9 mouse cellular contexts compared by ENCODE assay signal in genomic region chr14:34311691-34312090, GRCm38 (mm10). TPM values are rescaled to one million over a fixed set of nuclear protein-coding genes. Genes with fewer than 3 reads are reported as not detected.
A peak's percentile ranks its signal among the peaks of the same experiment; 100 is the strongest.
DNase-seq lines count a peak whose midpoint lies in the region; ATAC-seq and TF ChIP-seq lines count a peak whose summit lies in the region.
"Had no signal": no experiment of that assay in that cellular context is flagged by ENCODE, and none has a peak within 500 bp of the region (broad histone marks: within the 10 kb centered on the region; RNA-seq: fewer than 3 reads in every experiment).

No protein-coding gene starts in this region.

- no peak for TF ChIP-seq CTCF in lung, embryonic 14.5 days (IDR thresholded peaks at IDR 0.05; ENCODE audit: low read depth)
- no peak for TF ChIP-seq CTCF in heart, postnatal 0 days (IDR thresholded peaks at IDR 0.05; ENCODE audit: low read depth)

- ATAC-seq in lung, embryonic 14.5 days (ENCODE audit: insufficient read depth): no peak
- no peak for ATAC-seq in heart, postnatal 0 days (ENCODE audit: insufficient read depth, low read depth)
- ATAC-seq in limb, embryonic 15.5 days (ENCODE audit: insufficient number of reproducible peaks, low FRiP score, low TSS enrichment, low read depth): no peak
- ATAC-seq in stomach, embryonic 15.5 days (ENCODE audit: insufficient read depth, low FRiP score, low read depth): no peak

- no peaks in the 10 kb centered on the region for H3K9me3 ChIP-seq in lung, embryonic 14.5 days (ENCODE audit: low read depth, low read length)
- no peaks in the 10 kb centered on the region for H3K9me3 ChIP-seq in heart, postnatal 0 days (replicated peaks; ENCODE audit: control insufficient read depth, low read length)
- no peaks in the 10 kb centered on the region for H3K9me3 ChIP-seq in limb, embryonic 15.5 days
- H3K9me3 ChIP-seq in stomach, embryonic 15.5 days: no peaks in the 10 kb centered on the region

- WGBS in lung, embryonic 14.5 days: 3% methylated on average over 4 of the region's 4 CpGs
- WGBS in heart, postnatal 0 days: 9% methylated on average over 4 of the region's 4 CpGs
- 2% methylated on average over 4 of the region's 4 CpGs for WGBS in limb, embryonic 15.5 days
- WGBS in stomach, embryonic 15.5 days: 2% methylated on average over 4 of the region's 4 CpGs

- no peaks in the 10 kb centered on the region for H3K27me3 ChIP-seq in lung, embryonic 14.5 days (ENCODE audit: insufficient read depth, low read length)
- H3K27me3 ChIP-seq in heart, postnatal 0 days (ENCODE audit: control insufficient read depth, insufficient read depth, low read length): no peaks in the 10 kb centered on the region
- H3K27me3 ChIP-seq in limb, embryonic 15.5 days: no peaks in the 10 kb centered on the region
- H3K27me3 ChIP-seq in stomach, embryonic 15.5 days (replicated peaks): no peaks in the 10 kb centered on the region

- no peak overlapping the region for H3K27ac ChIP-seq in lung, embryonic 14.5 days (ENCODE audit: low read depth)
- H3K27ac ChIP-seq in heart, postnatal 0 days (ENCODE audit: low read depth): peak overlapping the region; percentile 98; the same call in 1 of the 2 replicates
- H3K27ac ChIP-seq in limb, embryonic 15.5 days: no peak overlapping the region
- H3K27ac ChIP-seq in stomach, embryonic 15.5 days: peak overlapping the region; percentile 96; the same call in 1 of the 2 replicates

- H3K4me1 ChIP-seq in lung, embryonic 14.5 days (ENCODE audit: insufficient read depth): no peaks in the 10 kb centered on the region
- peaks cover 11% of the 10 kb centered on the region for H3K4me1 ChIP-seq in heart, postnatal 0 days (ENCODE audit: control insufficient read depth, insufficient read depth)
- H3K4me1 ChIP-seq in limb, embryonic 15.5 days: peaks cover 9% of the 10 kb centered on the region
- peaks cover 13% of the 10 kb centered on the region; the same call in 1 of the 2 replicates for H3K4me1 ChIP-seq in stomach, embryonic 15.5 days

- peak overlapping the region; percentile 83 for H3K9ac ChIP-seq in lung, embryonic 14.5 days
- H3K9ac ChIP-seq in heart, postnatal 0 days (replicated peaks; ENCODE audit: low read depth, low read length): peak overlapping the region; percentile 95
- peak overlapping the region; percentile 98 for H3K9ac ChIP-seq in limb, embryonic 15.5 days
- H3K9ac ChIP-seq in stomach, embryonic 15.5 days: peak overlapping the region; percentile 99; the same call in 1 of the 2 replicates

- 0 out of 2 replicates have a peak, but pooled peaks cover 4% of the 10 kb centered on the region for H3K36me3 ChIP-seq in lung, embryonic 14.5 days (ENCODE audit: insufficient read depth)
- H3K36me3 ChIP-seq in heart, postnatal 0 days (replicated peaks; ENCODE audit: control insufficient read depth, insufficient read depth, low read length): no peaks in the 10 kb centered on the region
- no peaks in the 10 kb centered on the region for H3K36me3 ChIP-seq in limb, embryonic 15.5 days
- H3K36me3 ChIP-seq in stomach, embryonic 15.5 days: no peaks in the 10 kb centered on the region

- TF ChIP-seq EP300 in heart, postnatal 0 days (IDR thresholded peaks at IDR 0.05; ENCODE audit: low read depth): no peak

- DNase-seq in lung, embryonic 14.5 days: peak; percentile 50
- DNase-seq in lung, postnatal 14 days: no peak
- DNase-seq in c-Kit-positive CD71-positive TER-119-negative erythroid progenitor cells, embryonic 14.5 days (ENCODE audit: low read depth): peak; percentile 8
- no peak for DNase-seq in heart, postnatal 0 days (ENCODE audit: low spot score)
- no peak for DNase-seq in spleen, postnatal 36 days (ENCODE audit: low spot score in 2 of 2)
- no peak for DNase-seq in spleen, postnatal 10 days (ENCODE audit: low spot score in 2 of 2)

- H3K4me2 ChIP-seq in lung, embryonic 14.5 days: peak overlapping the region; percentile 72
- peak overlapping the region; percentile 65 for H3K4me2 ChIP-seq in heart, postnatal 0 days (ENCODE audit: low read depth, low read length)
- H3K4me2 ChIP-seq in limb, embryonic 15.5 days: peak overlapping the region; percentile 68
- peak overlapping the region; percentile 69 for H3K4me2 ChIP-seq in stomach, embryonic 15.5 days

- peak overlapping the region; percentile 87 for H3K4me3 ChIP-seq in lung, embryonic 14.5 days (ENCODE audit: low read depth, low read length)
- H3K4me3 ChIP-seq in heart, postnatal 0 days (ENCODE audit: low read depth, low read length): peak overlapping the region; percentile 93
- H3K4me3 ChIP-seq in limb, embryonic 15.5 days: peak overlapping the region; percentile 90
- peak overlapping the region; percentile 77 for H3K4me3 ChIP-seq in stomach, embryonic 15.5 days (replicated peaks)

RNA-seq across cellular contexts. Expression of gene Glud1, which starts 1.2 kb away (rescaled TPM):
- 76.5 and 84.2 TPM in 2 replicates for polyA plus RNA-seq in lung, embryonic 14.5 days (2014; fragmentation: Nextera tagmentation; extraction: Ambion mirVana)
- total RNA-seq in heart, postnatal 0 days (2014; rRNA removed; ENCODE audit: low replicate concordance): 55.9 and 70.0 TPM in 2 replicates
- polyA plus RNA-seq in heart, postnatal 0 days (2015; fragmentation: Nextera tagmentation; extraction: Ambion mirVana): 57.0 and 58.3 TPM in 2 replicates
- polyA plus RNA-seq in limb, embryonic 15.5 days (2015; fragmentation: Nextera tagmentation; extraction: Ambion mirVana): 62.7 and 67.2 TPM in 2 replicates
- 83.1 and 86.0 TPM in 2 replicates for polyA plus RNA-seq in stomach, embryonic 15.5 days (2015; fragmentation: Nextera tagmentation; extraction: Ambion mirVana)

RNA-seq across cellular contexts. Expression of gene Shld2, which starts 1.4 kb away (rescaled TPM):
- 9.9 and 10.7 TPM in 2 replicates for polyA plus RNA-seq in lung, embryonic 14.5 days (2014; fragmentation: Nextera tagmentation; extraction: Ambion mirVana)
- 0.35 and 2.9 TPM in 2 replicates for total RNA-seq in heart, postnatal 0 days (2014; rRNA removed; ENCODE audit: low replicate concordance)
- polyA plus RNA-seq in heart, postnatal 0 days (2015; fragmentation: Nextera tagmentation; extraction: Ambion mirVana): 9.6 and 10.9 TPM in 2 replicates
- 11.1 and 12.5 TPM in 2 replicates for polyA plus RNA-seq in limb, embryonic 15.5 days (2015; fragmentation: Nextera tagmentation; extraction: Ambion mirVana)
- 7.7 and 9.6 TPM in 2 replicates for polyA plus RNA-seq in stomach, embryonic 15.5 days (2015; fragmentation: Nextera tagmentation; extraction: Ambion mirVana)

RNA-seq across cellular contexts. Expression of gene Fam25c, which starts 43.5 kb away (rescaled TPM):
- not detected in 2 replicates for polyA plus RNA-seq in lung, embryonic 14.5 days (2014; fragmentation: Nextera tagmentation; extraction: Ambion mirVana)
- not detected in 2 replicates for total RNA-seq in heart, postnatal 0 days (2014; rRNA removed; ENCODE audit: low replicate concordance)
- not detected in 2 replicates for polyA plus RNA-seq in heart, postnatal 0 days (2015; fragmentation: Nextera tagmentation; extraction: Ambion mirVana)
- 171 and 203 TPM in 2 replicates for polyA plus RNA-seq in limb, embryonic 15.5 days (2015; fragmentation: Nextera tagmentation; extraction: Ambion mirVana)
- 1.8 and 8.3 TPM in 2 replicates for polyA plus RNA-seq in stomach, embryonic 15.5 days (2015; fragmentation: Nextera tagmentation; extraction: Ambion mirVana)
- total RNA-seq: common myeloid progenitor, adult 5-6 weeks had no signal

Comparison
In these comparisons a context has a peak if more than half of its experiments do, and no peak if none do; other contexts are left out.
1. DNase-seq: peak in lung, embryonic 14.5 days (single experiment) and c-Kit-positive CD71-positive TER-119-negative erythroid progenitor cells, embryonic 14.5 days (single experiment); none in lung, postnatal 14 days (single experiment), heart, postnatal 0 days (single experiment), spleen, postnatal 36 days (0 of 2) and spleen, postnatal 10 days (0 of 2).
2. H3K27ac ChIP-seq: peak in heart, postnatal 0 days (single experiment) and stomach, embryonic 15.5 days (single experiment); none in lung, embryonic 14.5 days (single experiment) and limb, embryonic 15.5 days (single experiment).
3. RNA of gene Fam25c, which starts 43.5 kb away (polyA plus RNA-seq): 171 to 203 TPM in limb, embryonic 15.5 days; 1.8 to 8.3 TPM in stomach, embryonic 15.5 days, not detected in lung, embryonic 14.5 days and not detected in heart, postnatal 0 days; every median in the first group is over 10 times any median in the second.
4. Peak in every context shown above with its lines, with median percentiles within 50 percentile points of each other: H3K4me2 ChIP-seq, H3K4me3 ChIP-seq and H3K9ac ChIP-seq.